Mouse (Mus musculus) stomach, embryonic 16.5 days (tissue): ENCODE data around the gene Rps18. TPM values are rescaled to one million over a fixed set of nuclear protein-coding genes. Genes with fewer than 3 reads are reported as not detected.
A peak's percentile ranks its signal among the peaks of the same experiment; 100 is the strongest.

Source experiments
- ATAC-seq: fragments of 200-750 bp; cut with Nextera tagmentation; 2 replicates; pipeline ENCODE4 v1.8.0; 2017; ENCODE audit warnings: moderate number of reproducible peaks, moderate TSS enrichment; ENCODE audit not compliant: insufficient read depth, low FRiP score
- H3K27ac ChIP-seq: fragments of 300-500 bp; sonication (generic); 2 replicates; pipeline ENCODE4 v1.5.1; 2014; ENCODE audit warnings: low read length
- H3K27me3 ChIP-seq: fragments of 300-500 bp; sonication (generic); 2 replicates; pipeline ENCODE4 v1.6.1; 2014; ENCODE audit warnings: low read length, control low read depth, mixed read lengths; ENCODE audit not compliant: control insufficient read depth, insufficient read depth
- H3K36me3 ChIP-seq: fragments of 300-500 bp; sonication (generic); 2 replicates; pipeline ENCODE4 v1.6.1; 2014; ENCODE audit warnings: low read length; ENCODE audit not compliant: control insufficient read depth, insufficient read depth
- H3K4me1 ChIP-seq: fragments of 300-500 bp; sonication (generic); 2 replicates; pipeline ENCODE4 v1.6.1; 2014; ENCODE audit warnings: low read length, control low read depth, mixed read lengths; ENCODE audit not compliant: control insufficient read depth, insufficient read depth
- H3K4me2 ChIP-seq: fragments of 300-500 bp; sonication (generic); 2 replicates; pipeline ENCODE4 v1.6.1; 2014; ENCODE audit warnings: low read depth, low read length, mixed read lengths
- H3K4me3 ChIP-seq: fragments of 300-500 bp; sonication (generic); replicated peaks from 2 replicates; pipeline ENCODE4 v1.5.1; 2014; ENCODE audit warnings: mild to moderate bottlenecking, low read length
- H3K9ac ChIP-seq: fragments of 300-500 bp; sonication (generic); 2 replicates; pipeline ENCODE4 v1.6.1; 2014; ENCODE audit warnings: low read length
- H3K9me3 ChIP-seq: fragments of 300-500 bp; sonication (generic); replicated peaks from 2 replicates; pipeline ENCODE4 v1.6.1; 2016; ENCODE audit warnings: low read length, control low read depth; ENCODE audit not compliant: control insufficient read depth
- WGBS: fragments of 180-500 bp; shearing (Covaris S2); extraction: QIAGEN DNeasy Blood & Tissue Kit; methylation state at CpG from one replicate; pipeline ENCODE4 v1.1.7; 2014; 5-methylcytosine and 5-hydroxymethylcytosine counted together
- polyA plus RNA-seq: library from polyadenylated mRNA; unstranded; fragments of >200 nt; fragmentation: Nextera tagmentation; extraction: Ambion mirVana; gene quantifications from 2 replicates; pipeline ENCODE4 v1.2.1, GENCODE M21; 2015

The Rps18 gene
- polyA plus RNA-seq, 1 experiment from 2014 or later = 1,631 TPM

GRCm38 (mm10) chr17:33951021-33951946, 4.5 kb downstream of the Rps18 start, which contains the start of gene B3galt4:
Gene B3galt4 (minus strand): TSS chr17:33951488.
- Histone ChIP-seq H3K27ac (peak within 1 kb of the TSS; percentile 94), H3K27me3 (no peaks in the 10 kb centered on the region), H3K4me2 (peak within 1 kb of the TSS; percentile 87), H3K9ac (peak within 1 kb of the TSS; percentile 77), H3K4me1 (peaks cover 41% of the 10 kb centered on the region), H3K4me3 (peak within 1 kb of the TSS; percentile 57), H3K9me3 (no peaks in the 10 kb centered on the region), H3K36me3 (no peaks in the 10 kb centered on the region; the same call in 1 of the 2 replicates)
- 1% methylated on average over 45 of the region's 45 CpGs for WGBS
- ATAC-seq = peak; percentile 76

GRCm38 (mm10) chr17:33950131-33950625, 5.6 kb downstream of the Rps18 start:
- H3K27me3 ChIP-seq = no peaks in the 10 kb centered on the region
- H3K36me3 ChIP-seq = no peaks in the 10 kb centered on the region; the same call in 1 of the 2 replicates
- peak overlapping the region; percentile 87 for H3K4me2 ChIP-seq
- H3K9ac ChIP-seq = peak overlapping the region; percentile 77
- ATAC-seq = no peak
- H3K4me1 ChIP-seq = peaks cover 41% of the 10 kb centered on the region
- 69% methylated on average over 10 of the region's 10 CpGs for WGBS
- H3K9me3 ChIP-seq = no peaks in the 10 kb centered on the region
- H3K27ac ChIP-seq = peak overlapping the region; percentile 94; the same call in 1 of the 2 replicates
- peak overlapping the region; percentile 57 for H3K4me3 ChIP-seq

GRCm38 (mm10) chr17:33948905-33949537, 6.8 kb downstream of the Rps18 start:
- WGBS = 79% methylated on average over 19 of the region's 19 CpGs
- H3K4me1 ChIP-seq = peaks cover 35% of the 10 kb centered on the region
- no peaks in the 10 kb centered on the region; the same call in 1 of the 2 replicates for H3K36me3 ChIP-seq
- H3K27me3 ChIP-seq = no peaks in the 10 kb centered on the region
- peak overlapping the region; percentile 42 for H3K27ac ChIP-seq
- 0 out of 2 replicates have a peak overlapping the region, but pooled peaks have one; percentile 87 for H3K4me2 ChIP-seq
- ATAC-seq = peak; percentile 61; the same call in 1 of the 2 replicates
- no peak overlapping the region for H3K9ac ChIP-seq
- no peaks in the 10 kb centered on the region for H3K9me3 ChIP-seq
- H3K4me3 ChIP-seq = no peak overlapping the region

- no peak overlapping the region for H3K9ac ChIP-seq
- ATAC-seq = no peak
- peak overlapping the region; percentile 14; the same call in 1 of the 2 replicates for H3K27ac ChIP-seq
- H3K4me3 ChIP-seq = no peak overlapping the region
- WGBS = 83% methylated on average over 22 of the region's 22 CpGs
- H3K9me3 ChIP-seq = no peaks in the 10 kb centered on the region
- no peak overlapping the region for H3K4me2 ChIP-seq
- H3K4me1 ChIP-seq = peaks cover 28% of the 10 kb centered on the region
- H3K36me3 ChIP-seq = peaks cover 4% of the 10 kb centered on the region
- no peaks in the 10 kb centered on the region for H3K27me3 ChIP-seq
Measured at GRCm38 (mm10) chr17:33948090-33948904, 7.5 kb downstream of the Rps18 start.

GRCm38 (mm10) chr17:33947430-33948089, 8.2 kb downstream of the Rps18 start:
- WGBS = 84% methylated on average over 10 of the region's 10 CpGs

GRCm38 (mm10) chr17:33943454-33943853, 12.3 kb downstream of the Rps18 start:
- no peak for ATAC-seq
- WGBS = 93% methylated on average over 15 of the region's 15 CpGs

More at GRCm38 (mm10) chr17:33947430-33948089, 8.2 kb downstream of the Rps18 start:
- H3K27ac ChIP-seq = no peak overlapping the region
- peaks cover 4% of the 10 kb centered on the region for H3K36me3 ChIP-seq
- H3K27me3 ChIP-seq = no peaks in the 10 kb centered on the region
- peaks cover 21% of the 10 kb centered on the region for H3K4me1 ChIP-seq
- H3K4me3 ChIP-seq = no peak overlapping the region
- no peaks in the 10 kb centered on the region for H3K9me3 ChIP-seq
- ATAC-seq = no peak
- no peak overlapping the region for H3K4me2 ChIP-seq
- H3K9ac ChIP-seq = no peak overlapping the region

GRCm38 (mm10) chr17:33941381-33941780, 14.4 kb downstream of the Rps18 start:
- 51% methylated on average over 19 of the region's 19 CpGs for WGBS

More at GRCm38 (mm10) chr17:33943454-33943853, 12.3 kb downstream of the Rps18 start:
- Histone ChIP-seq H3K4me3 (no peak overlapping the region), H3K27me3 (no peaks in the 10 kb centered on the region), H3K27ac (no peak overlapping the region), H3K4me1 (peaks cover 16% of the 10 kb centered on the region), H3K36me3 (peaks cover 4% of the 10 kb centered on the region; the same call in 1 of the 2 replicates), H3K4me2 (no peak overlapping the region), H3K9ac (no peak overlapping the region), H3K9me3 (no peaks in the 10 kb centered on the region)

GRCm38 (mm10) chr17:33940981-33941380, 14.8 kb downstream of the Rps18 start:
- peak overlapping the region; percentile 95 for H3K4me2 ChIP-seq
- WGBS = 1% methylated on average over 26 of the region's 26 CpGs
- ATAC-seq = no peak
- H3K36me3 ChIP-seq = peaks cover 5% of the 10 kb centered on the region; the same call in 1 of the 2 replicates
- peak overlapping the region; percentile 94 for H3K4me3 ChIP-seq
- no peak overlapping the region for H3K27ac ChIP-seq
- H3K4me1 ChIP-seq = peaks cover 16% of the 10 kb centered on the region
- H3K9ac ChIP-seq = peak overlapping the region; percentile 92
- H3K9me3 ChIP-seq = no peaks in the 10 kb centered on the region
- no peaks in the 10 kb centered on the region for H3K27me3 ChIP-seq

More at GRCm38 (mm10) chr17:33941381-33941780, 14.4 kb downstream of the Rps18 start:
- Histone ChIP-seq H3K27me3 (no peaks in the 10 kb centered on the region), H3K9me3 (no peaks in the 10 kb centered on the region), H3K4me2 (peak overlapping the region; percentile 95), H3K9ac (peak overlapping the region; percentile 92), H3K4me1 (peaks cover 16% of the 10 kb centered on the region), H3K36me3 (peaks cover 4% of the 10 kb centered on the region; the same call in 1 of the 2 replicates), H3K4me3 (peak overlapping the region; percentile 94), H3K27ac (no peak overlapping the region)
- ATAC-seq = no peak
